ENCODE assay signal across 8 mouse cellular contexts in genomic region chr2:80969354-80969753, GRCm38 (mm10).
DNase-seq lines count a peak whose midpoint lies in the region; ATAC-seq and TF ChIP-seq lines count a peak whose summit lies in the region.
"Had no signal": no experiment of that assay in that cellular context is flagged by ENCODE, and none has a peak within 500 bp of the region (broad histone marks: within the 10 kb centered on the region; RNA-seq: fewer than 3 reads in every experiment).

No protein-coding gene starts in this region.

- H3K9me3 ChIP-seq in hindbrain, embryonic 16.5 days (ENCODE audit: control insufficient read depth, low read length) = no peaks in the 10 kb centered on the region
- no peaks in the 10 kb centered on the region for H3K9me3 ChIP-seq in hindbrain, embryonic 11.5 days (ENCODE audit: control insufficient read depth, low read length)
- H3K9me3 ChIP-seq in heart, embryonic 11.5 days (replicated peaks; ENCODE audit: control insufficient read depth, low read length) = no peaks in the 10 kb centered on the region
- no peaks in the 10 kb centered on the region for H3K9me3 ChIP-seq in stomach, embryonic 15.5 days
- H3K9me3 ChIP-seq: neural tube, embryonic 12.5 days had no signal

- no peak overlapping the region for H3K4me2 ChIP-seq in hindbrain, embryonic 16.5 days (ENCODE audit: low read length)
- H3K4me2 ChIP-seq in hindbrain, embryonic 11.5 days (replicated peaks; ENCODE audit: low read depth, low read length) = no peak overlapping the region
- 0 out of 2 replicates have a peak overlapping the region, but pooled peaks have one; percentile 16 for H3K4me2 ChIP-seq in heart, embryonic 11.5 days
- no peak overlapping the region for H3K4me2 ChIP-seq in stomach, embryonic 15.5 days
- H3K4me2 ChIP-seq: neural tube, embryonic 12.5 days had no signal

- TF ChIP-seq CTCF in brain, embryonic 14.5 days (IDR thresholded peaks at IDR 0.05; ENCODE audit: borderline replicate concordance, extremely low read depth, insufficient read depth, insufficient read length) = no peak

- WGBS in hindbrain, embryonic 16.5 days = 52% methylated on average over 5 of the region's 5 CpGs
- 74% methylated on average over 5 of the region's 5 CpGs for WGBS in hindbrain, embryonic 11.5 days
- 25% methylated on average over 5 of the region's 5 CpGs for WGBS in heart, embryonic 11.5 days (ENCODE audit: insufficient replicate concordance)
- WGBS in stomach, embryonic 15.5 days = 38% methylated on average over 5 of the region's 5 CpGs

- no peaks in the 10 kb centered on the region for H3K36me3 ChIP-seq in hindbrain, embryonic 16.5 days (ENCODE audit: control insufficient read depth, insufficient read depth, low read length)
- no peaks in the 10 kb centered on the region for H3K36me3 ChIP-seq in hindbrain, embryonic 11.5 days (ENCODE audit: control insufficient read depth, insufficient read depth, low read length)
- H3K36me3 ChIP-seq in heart, embryonic 11.5 days (ENCODE audit: control insufficient read depth, insufficient read depth, low read length) = no peaks in the 10 kb centered on the region
- no peaks in the 10 kb centered on the region for H3K36me3 ChIP-seq in stomach, embryonic 15.5 days
- H3K36me3 ChIP-seq: neural tube, embryonic 12.5 days had no signal

- H3K4me3 ChIP-seq in hindbrain, embryonic 16.5 days (ENCODE audit: low read length) = no peak overlapping the region
- no peak overlapping the region for H3K4me3 ChIP-seq in hindbrain, embryonic 11.5 days (ENCODE audit: low read depth, low read length)
- no peak overlapping the region for H3K4me3 ChIP-seq in heart, embryonic 11.5 days (ENCODE audit: low read depth, low read length)
- no peak overlapping the region for H3K4me3 ChIP-seq in stomach, embryonic 15.5 days (replicated peaks)
- H3K4me3 ChIP-seq: neural tube, embryonic 12.5 days had no signal

- H3K27me3 ChIP-seq in hindbrain, embryonic 16.5 days (replicated peaks; ENCODE audit: control insufficient read depth, insufficient read depth, low read length) = no peaks in the 10 kb centered on the region
- H3K27me3 ChIP-seq in hindbrain, embryonic 11.5 days (ENCODE audit: control insufficient read depth, insufficient read depth, low read length) = no peaks in the 10 kb centered on the region
- no peaks in the 10 kb centered on the region for H3K27me3 ChIP-seq in heart, embryonic 11.5 days (ENCODE audit: control insufficient read depth, insufficient read depth, low read length)
- H3K27me3 ChIP-seq in stomach, embryonic 15.5 days (replicated peaks) = no peaks in the 10 kb centered on the region
- H3K27me3 ChIP-seq: neural tube, embryonic 12.5 days had no signal

- no peaks in the 10 kb centered on the region for H3K4me1 ChIP-seq in hindbrain, embryonic 16.5 days (ENCODE audit: control insufficient read depth, insufficient read depth, low read depth, low read length)
- no peaks in the 10 kb centered on the region for H3K4me1 ChIP-seq in hindbrain, embryonic 11.5 days (replicated peaks; ENCODE audit: control insufficient read depth, insufficient read depth, low read length)
- peaks cover 13% of the 10 kb centered on the region for H3K4me1 ChIP-seq in heart, embryonic 11.5 days (ENCODE audit: control insufficient read depth, insufficient read depth, low read length)
- no peaks in the 10 kb centered on the region for H3K4me1 ChIP-seq in stomach, embryonic 15.5 days
- H3K4me1 ChIP-seq: neural tube, embryonic 12.5 days had no signal

- H3K27ac ChIP-seq in hindbrain, embryonic 16.5 days (ENCODE audit: low read depth, low read length) = no peak overlapping the region
- H3K27ac ChIP-seq in hindbrain, embryonic 11.5 days (ENCODE audit: low read depth, low read length) = no peak overlapping the region
- H3K27ac ChIP-seq in heart, embryonic 11.5 days (ENCODE audit: low read depth, low read length) = peak overlapping the region; percentile 70
- no peak overlapping the region for H3K27ac ChIP-seq in stomach, embryonic 15.5 days
- H3K27ac ChIP-seq: neural tube, embryonic 12.5 days had no signal

- no peak overlapping the region for H3K9ac ChIP-seq in hindbrain, embryonic 16.5 days (ENCODE audit: low read depth, low read length)
- H3K9ac ChIP-seq in hindbrain, embryonic 11.5 days (ENCODE audit: low read depth, low read length) = no peak overlapping the region
- H3K9ac ChIP-seq in heart, embryonic 11.5 days (ENCODE audit: low read depth, low read length) = no peak overlapping the region
- H3K9ac ChIP-seq in stomach, embryonic 15.5 days = no peak overlapping the region
- H3K9ac ChIP-seq: neural tube, embryonic 12.5 days had no signal

- no peak for DNase-seq in hindbrain, embryonic 11.5 days (ENCODE audit: low spot score)
- DNase-seq in brain, embryonic 14.5 days (ENCODE audit: low read depth) = peak; percentile 65
- peak; percentile 18 to 40 for DNase-seq in left cerebral cortex, adult 18-20 months (ENCODE audit: low spot score in 2 of 2)
- no peak for DNase-seq in MN1 (ENCODE audit: low spot score)

- ATAC-seq in hindbrain, embryonic 16.5 days = peak; percentile 79
- ATAC-seq in hindbrain, embryonic 11.5 days (ENCODE audit: low FRiP score) = no peak
- ATAC-seq in heart, embryonic 11.5 days (replicated peaks; ENCODE audit: insufficient number of reproducible peaks, low FRiP score, low TSS enrichment) = peak; percentile 70
- peak; percentile 70 for ATAC-seq in stomach, embryonic 15.5 days (ENCODE audit: insufficient read depth, low FRiP score, low read depth)

- no peak for TF ChIP-seq POLR2A in brain, embryonic 14.5 days (IDR thresholded peaks at IDR 0.05; ENCODE audit: borderline replicate concordance, extremely low read depth, insufficient read depth, insufficient read length, poor library complexity, severe bottlenecking)

Comparison
In these comparisons a context has a peak if more than half of its experiments do, and no peak if none do; other contexts are left out.
1. DNase-seq: peak in brain, embryonic 14.5 days (single experiment) and left cerebral cortex, adult 18-20 months (2 of 2); none in hindbrain, embryonic 11.5 days (single experiment) and MN1 (single experiment).